ENCODE assay signal across 9 mouse cellular contexts in genomic region chr8:92998600-92998999, GRCm38 (mm10). TPM values are rescaled to one million over a fixed set of nuclear protein-coding genes. Genes with fewer than 3 reads are reported as not detected.
DNase-seq lines count a peak whose midpoint lies in the region; ATAC-seq and TF ChIP-seq lines count a peak whose summit lies in the region.
"Had no signal": no experiment of that assay in that cellular context is flagged by ENCODE, and none has a peak within 500 bp of the region (broad histone marks: within the 10 kb centered on the region; RNA-seq: fewer than 3 reads in every experiment).

No protein-coding gene starts in this region.

- no peaks in the 10 kb centered on the region for H3K27me3 ChIP-seq in neural tube, embryonic 15.5 days (replicated peaks)
- no peaks in the 10 kb centered on the region for H3K27me3 ChIP-seq in kidney, postnatal 0 days (ENCODE audit: insufficient read depth, low read length)

- no peak overlapping the region for H3K4me2 ChIP-seq in neural tube, embryonic 15.5 days
- no peak overlapping the region for H3K4me2 ChIP-seq in kidney, postnatal 0 days (ENCODE audit: low read length)

- 56% methylated on average over 2 of the region's 2 CpGs for WGBS in neural tube, embryonic 15.5 days
- WGBS in kidney, postnatal 0 days: 37% methylated on average over 2 of the region's 2 CpGs
- WGBS in lung, adult 2 months: 46% methylated on average over 2 of the region's 2 CpGs

- H3K9ac ChIP-seq in neural tube, embryonic 15.5 days (replicated peaks): no peak overlapping the region
- no peak overlapping the region for H3K9ac ChIP-seq in kidney, postnatal 0 days (ENCODE audit: low read depth, low read length)

- H3K4me1 ChIP-seq in neural tube, embryonic 15.5 days: no peaks in the 10 kb centered on the region
- H3K4me1 ChIP-seq in kidney, postnatal 0 days (replicated peaks; ENCODE audit: insufficient read depth, low read length): no peaks in the 10 kb centered on the region
- no peaks in the 10 kb centered on the region for H3K4me1 ChIP-seq in lung, adult 2 months (ENCODE audit: control insufficient read depth, insufficient read depth, low read length)

- no peak for ATAC-seq in neural tube, embryonic 15.5 days (ENCODE audit: low FRiP score)
- ATAC-seq in kidney, postnatal 0 days (replicated peaks; ENCODE audit: low FRiP score, low read depth): no peak

- H3K9me3 ChIP-seq in neural tube, embryonic 15.5 days (replicated peaks): no peaks in the 10 kb centered on the region
- no peaks in the 10 kb centered on the region for H3K9me3 ChIP-seq in kidney, postnatal 0 days (replicated peaks; ENCODE audit: low read length)

- TF ChIP-seq CTCF in kidney, postnatal 0 days (IDR thresholded peaks at IDR 0.05; ENCODE audit: low read depth): peak; percentile 85
- peak; percentile 14; the same call in 1 of the 2 replicates for TF ChIP-seq CTCF in lung, adult 2 months (IDR thresholded peaks at IDR 0.05; ENCODE audit: insufficient read depth, low read length)

- H3K36me3 ChIP-seq in neural tube, embryonic 15.5 days: no peaks in the 10 kb centered on the region
- no peaks in the 10 kb centered on the region for H3K36me3 ChIP-seq in kidney, postnatal 0 days (ENCODE audit: insufficient read depth, low read length)

- no peak overlapping the region for H3K27ac ChIP-seq in neural tube, embryonic 15.5 days (replicated peaks)
- no peak overlapping the region for H3K27ac ChIP-seq in kidney, postnatal 0 days

- no peak for TF ChIP-seq POLR2A in lung, adult 2 months (IDR thresholded peaks at IDR 0.05; ENCODE audit: borderline replicate concordance, extremely low read depth, low read depth, low read length)

- no peak overlapping the region for H3K4me3 ChIP-seq in neural tube, embryonic 15.5 days (replicated peaks)
- H3K4me3 ChIP-seq in kidney, postnatal 0 days (replicated peaks; ENCODE audit: low read depth, low read length): no peak overlapping the region
- H3K4me3 ChIP-seq in lung, adult 2 months (replicated peaks; ENCODE audit: extremely low read depth, low read depth, low read length): no peak overlapping the region

- peak; percentile 85 to 92 for DNase-seq in cerebellum, postnatal 10 days
- no peak for DNase-seq in cerebellum, adult 11 months
- peak; percentile 50 for DNase-seq in neural tube, embryonic 10.5 days (ENCODE audit: extremely low spot score, low spot score)
- DNase-seq in embryo, embryonic 10.5 days (ENCODE audit: low spot score): peak; percentile 90
- peak; percentile 79 for DNase-seq in kidney, postnatal 0 days (ENCODE audit: low spot score)
- peak; percentile 28 for DNase-seq in lung, adult 2 months
- peak; percentile 28 for DNase-seq in thymus, postnatal 14 days

RNA-seq across cellular contexts. Expression of gene Slc6a2, which starts 38.7 kb away (rescaled TPM):
- polyA plus RNA-seq in neural tube, embryonic 15.5 days (2015; fragmentation: Nextera tagmentation; extraction: Ambion mirVana): 0.09 TPM in 1 of 2 replicates, not detected in the other
- 0.03 and 0.12 TPM in 2 replicates for polyA plus RNA-seq in kidney, postnatal 0 days (2015; fragmentation: Nextera tagmentation; extraction: Ambion mirVana)
- polyA plus RNA-seq in lung, adult 2 months (2012; rRNA removed): 10.9 and 13.6 TPM in 2 replicates

RNA-seq across cellular contexts. Expression of gene Ces1a, which starts 49.4 kb away (rescaled TPM):
- polyA plus RNA-seq in neural tube, embryonic 15.5 days (2015; fragmentation: Nextera tagmentation; extraction: Ambion mirVana): 0.09 and 0.14 TPM in 2 replicates
- polyA plus RNA-seq in kidney, postnatal 0 days (2015; fragmentation: Nextera tagmentation; extraction: Ambion mirVana): not detected in 2 replicates
- polyA plus RNA-seq in lung, adult 2 months (2012; rRNA removed): 0.07 TPM in 1 of 2 replicates, not detected in the other
- polyA plus RNA-seq: stomach, embryonic 16.5 days had no signal

Comparison
In these comparisons a context has a peak if more than half of its experiments do, and no peak if none do; other contexts are left out.
1. RNA of gene Slc6a2, which starts 38.7 kb away (polyA plus RNA-seq): 10.9 to 13.6 TPM in lung, adult 2 months; 0.03 to 0.12 TPM in kidney, postnatal 0 days and 0.09 TPM in neural tube, embryonic 15.5 days; every median in the first group is over 10 times any median in the second.